Mouse (Mus musculus) forebrain, postnatal 0 days (tissue): ENCODE results near the gene Tle3. TPM values are rescaled to one million over a fixed set of nuclear protein-coding genes. Genes with fewer than 3 reads are reported as not detected.

Experiments used
- ATAC-seq: fragments of 200-750 bp; cut with Nextera tagmentation; 2 replicates; pipeline ENCODE4 v1.8.0; 2017; ENCODE audit warnings: mild to moderate bottlenecking, moderate library complexity
- DNase-seq: peaks from one replicate; pipeline ENCODE4 v3.0.0-alpha.2; 2015
- H3K27ac ChIP-seq: fragments of 300-500 bp; sonication (generic); 2 replicates; pipeline ENCODE4 v1.5.1; 2014; ENCODE audit warnings: low read depth, mild to moderate bottlenecking, antibody characterized with exemption, low read length, moderate library complexity, mixed read lengths
- H3K27me3 ChIP-seq: fragments of 300-500 bp; sonication (generic); 2 replicates; pipeline ENCODE4 v1.6.1; 2014; ENCODE audit warnings: mild to moderate bottlenecking, low read length, mixed read lengths; ENCODE audit not compliant: insufficient read depth
- H3K36me3 ChIP-seq: fragments of 300-500 bp; sonication (generic); 2 replicates; pipeline ENCODE4 v1.6.1; 2014; ENCODE audit warnings: mild to moderate bottlenecking, moderate library complexity; ENCODE audit not compliant: insufficient read depth
- H3K4me1 ChIP-seq: fragments of 300-500 bp; sonication (generic); 2 replicates; pipeline ENCODE4 v1.6.1; 2014; ENCODE audit warnings: antibody characterized with exemption; ENCODE audit not compliant: insufficient read depth
- H3K4me2 ChIP-seq: fragments of 300-500 bp; sonication (generic); 2 replicates; pipeline ENCODE4 v1.6.1; 2014; ENCODE audit warnings: low read depth, mild to moderate bottlenecking, moderate library complexity
- H3K4me3 ChIP-seq: fragments of 300-500 bp; sonication (generic); 2 replicates; pipeline ENCODE4 v1.5.1; 2014; ENCODE audit warnings: low read depth, low read length, mixed read lengths
- H3K9ac ChIP-seq: fragments of 300-500 bp; sonication (generic); 2 replicates; pipeline ENCODE4 v1.6.1; 2014; ENCODE audit warnings: mild to moderate bottlenecking
- H3K9me3 ChIP-seq: fragments of 300-500 bp; sonication (generic); 2 replicates; pipeline ENCODE4 v1.6.1; 2016; ENCODE audit warnings: low read length
- CTCF ChIP-seq: sonication (generic); IDR thresholded peaks from 2 replicates; pipeline ENCODE4 v1.5.1; 2016; ENCODE audit warnings: antibody characterized with exemption, control low read depth, low read depth
- WGBS: fragments of 180-500 bp; shearing (Covaris S2); extraction: QIAGEN DNeasy Blood & Tissue Kit; methylation state at CpG from one replicate; pipeline ENCODE4 v1.1.7; 2014; 5-methylcytosine and 5-hydroxymethylcytosine counted together
- polyA plus RNA-seq: library from polyadenylated mRNA; unstranded; fragments of >200 nt; fragmentation: Nextera tagmentation; extraction: Ambion mirVana; gene quantifications from 2 replicates; pipeline ENCODE4 v1.2.1, GENCODE M21; 2015
- total RNA-seq: library from RNA; depleted of rRNA; stranded (reverse); fragments of >200 nt; gene quantifications from 2 replicates; pipeline ENCODE4 v1.2.3, GENCODE M21; 2014

The Tle3 gene
- total and polyA plus RNA-seq, 2 experiments from 2014 or later: 16.3 to 66.3 TPM

GRCm38 (mm10) chr9:61402716-61403115 lies 30.6 kb downstream of the Tle3 start:
- Histone ChIP-seq H3K27ac (no peak overlapping the region), H3K36me3 (peaks cover 35% of the 10 kb centered on the region), H3K4me1 (peaks cover 17% of the 10 kb centered on the region), H3K9ac (no peak overlapping the region), H3K4me3 (no peak overlapping the region), H3K27me3 (no peaks in the 10 kb centered on the region), H3K4me2 (no peak overlapping the region), H3K9me3 (no peaks in the 10 kb centered on the region)
- 41% methylated on average over 5 of the region's 5 CpGs for WGBS
- TF ChIP-seq CTCF: no peak
- ATAC-seq: no peak
- DNase-seq: peak; percentile 25

GRCm38 (mm10) chr9:61403866-61404614 lies 31.9 kb downstream of the Tle3 start:
- Histone ChIP-seq H3K4me2 (no peak overlapping the region), H3K36me3 (peaks cover 38% of the 10 kb centered on the region), H3K4me1 (peaks cover 20% of the 10 kb centered on the region), H3K27ac (no peak overlapping the region), H3K9me3 (no peaks in the 10 kb centered on the region), H3K4me3 (no peak overlapping the region), H3K27me3 (no peaks in the 10 kb centered on the region), H3K9ac (no peak overlapping the region)
- TF ChIP-seq CTCF: no peak
- DNase-seq: no peak
- no peak for ATAC-seq
- 29% methylated on average over 16 of the region's 16 CpGs for WGBS

- H3K4me1 ChIP-seq: peaks cover 21% of the 10 kb centered on the region
- H3K36me3 ChIP-seq: peaks cover 38% of the 10 kb centered on the region
- 0 out of 2 replicates have a peak overlapping the region, but pooled peaks have one; percentile 23 for H3K27ac ChIP-seq
- ATAC-seq (no peak), DNase-seq (no peak)
- no peak overlapping the region for H3K9ac ChIP-seq
- H3K9me3 ChIP-seq: no peaks in the 10 kb centered on the region
- H3K4me3 ChIP-seq: no peak overlapping the region
- 15% methylated on average over 3 of the region's 3 CpGs for WGBS
- peak overlapping the region; percentile 43; the same call in 1 of the 2 replicates for H3K4me2 ChIP-seq
- no peaks in the 10 kb centered on the region for H3K27me3 ChIP-seq
- TF ChIP-seq CTCF: no peak
Measured at GRCm38 (mm10) chr9:61404615-61404980, 32.4 kb downstream of the Tle3 start.

- WGBS: 2% methylated on average over 19 of the region's 19 CpGs
- TF ChIP-seq CTCF: no peak; the same call in 1 of the 2 replicates
- H3K27ac ChIP-seq: peak overlapping the region; percentile 60; the same call in 1 of the 2 replicates
- no peaks in the 10 kb centered on the region for H3K27me3 ChIP-seq
- ATAC-seq (peak; percentile 85), DNase-seq (peak; percentile 88)
- H3K4me2 ChIP-seq: peak overlapping the region; percentile 43
- peak overlapping the region; percentile 16; the same call in 1 of the 2 replicates for H3K4me3 ChIP-seq
- peaks cover 21% of the 10 kb centered on the region for H3K4me1 ChIP-seq
- peak overlapping the region; percentile 41; the same call in 1 of the 2 replicates for H3K9ac ChIP-seq
- peaks cover 42% of the 10 kb centered on the region for H3K36me3 ChIP-seq
- H3K9me3 ChIP-seq: no peaks in the 10 kb centered on the region
Measured at GRCm38 (mm10) chr9:61404998-61405621, 32.9 kb downstream of the Tle3 start.

DNA sequence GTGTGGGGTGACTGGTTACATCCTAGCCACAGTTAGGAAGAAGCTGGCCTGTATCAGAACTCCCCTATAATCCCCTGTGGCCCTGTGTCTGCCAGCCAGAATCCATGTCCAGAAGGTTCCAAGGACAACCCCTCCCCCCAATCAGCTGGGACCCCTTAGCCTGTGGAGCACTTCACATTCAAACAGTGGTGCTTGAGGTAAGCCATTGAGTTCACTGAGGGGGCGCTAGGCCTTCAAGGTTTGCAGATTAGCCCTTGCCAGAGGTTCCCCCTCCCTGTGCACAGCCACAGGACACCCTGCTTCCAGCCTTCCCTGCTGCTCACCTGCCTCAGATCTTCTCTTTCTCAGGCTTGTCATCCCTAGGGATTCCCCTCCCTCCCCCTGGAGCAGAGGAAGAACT lies 34.2 kb downstream of the Tle3 start:
- Histone ChIP-seq H3K36me3 (peaks cover 48% of the 10 kb centered on the region), H3K9ac (no peak overlapping the region), H3K4me1 (peaks cover 21% of the 10 kb centered on the region), H3K27ac (no peak overlapping the region), H3K4me2 (no peak overlapping the region), H3K9me3 (no peaks in the 10 kb centered on the region), H3K4me3 (no peak overlapping the region), H3K27me3 (no peaks in the 10 kb centered on the region)
- DNase-seq: no peak
- no peak for ATAC-seq
- WGBS: 65% methylated on average over 1 of the region's 1 CpGs
- TF ChIP-seq CTCF: no peak

DNA sequence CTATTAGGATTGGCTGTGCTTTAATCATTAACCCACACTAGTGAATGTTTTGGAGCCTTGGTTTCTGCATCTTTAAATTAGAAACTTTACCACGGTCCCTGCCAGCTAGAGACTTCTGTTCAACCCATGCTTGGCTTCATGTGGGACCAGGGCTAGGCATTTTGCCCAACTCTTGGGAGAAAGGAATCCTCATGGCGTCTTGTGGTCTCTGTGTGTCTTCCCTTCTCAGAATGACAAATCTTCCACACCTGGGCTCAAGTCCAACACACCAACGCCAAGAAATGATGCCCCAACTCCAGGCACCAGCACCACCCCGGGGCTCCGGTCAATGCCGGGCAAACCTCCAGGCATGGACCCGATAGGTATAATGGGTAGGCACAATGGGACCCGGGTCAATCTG lies 36.9 kb downstream of the Tle3 start:
- H3K4me3 ChIP-seq: no peak overlapping the region
- no peak for ATAC-seq
- no peak overlapping the region for H3K4me2 ChIP-seq
- no peaks in the 10 kb centered on the region for H3K9me3 ChIP-seq
- H3K27ac ChIP-seq: no peak overlapping the region
- peaks cover 69% of the 10 kb centered on the region for H3K36me3 ChIP-seq
- DNase-seq: peak; percentile 78
- H3K9ac ChIP-seq: no peak overlapping the region
- TF ChIP-seq CTCF: no peak
- H3K27me3 ChIP-seq: no peaks in the 10 kb centered on the region
- H3K4me1 ChIP-seq: peaks cover 21% of the 10 kb centered on the region
- 51% methylated on average over 8 of the region's 8 CpGs for WGBS

GRCm38 (mm10) chr9:61413665-61414456 lies 41.7 kb downstream of the Tle3 start:
- Histone ChIP-seq H3K9me3 (no peaks in the 10 kb centered on the region), H3K4me1 (peaks cover 2% of the 10 kb centered on the region; the same call in 1 of the 2 replicates), H3K4me2 (no peak overlapping the region), H3K9ac (no peak overlapping the region), H3K4me3 (no peak overlapping the region), H3K36me3 (peaks cover 88% of the 10 kb centered on the region), H3K27ac (no peak overlapping the region), H3K27me3 (no peaks in the 10 kb centered on the region)
- 79% methylated on average over 14 of the region's 14 CpGs for WGBS
- ATAC-seq: 0 out of 2 replicates have a peak, but pooled peaks have one; percentile 18
- TF ChIP-seq CTCF: no peak
- DNase-seq: no peak
